Mouse (Mus musculus) liver, postnatal 0 days (tissue): ENCODE measurements around the gene Setd1a.

Experiments used
- CTCF ChIP-seq: sonication (generic); IDR thresholded peaks from 2 replicates; pipeline ENCODE4 v1.5.1; 2016; ENCODE audit warnings: antibody characterized with exemption, low read depth
- EP300 ChIP-seq: IDR thresholded peaks from 2 replicates; pipeline ENCODE4 v1.6.1; 2016; ENCODE audit warnings: antibody characterized with exemption, low read depth, mild to moderate bottlenecking

DNA sequence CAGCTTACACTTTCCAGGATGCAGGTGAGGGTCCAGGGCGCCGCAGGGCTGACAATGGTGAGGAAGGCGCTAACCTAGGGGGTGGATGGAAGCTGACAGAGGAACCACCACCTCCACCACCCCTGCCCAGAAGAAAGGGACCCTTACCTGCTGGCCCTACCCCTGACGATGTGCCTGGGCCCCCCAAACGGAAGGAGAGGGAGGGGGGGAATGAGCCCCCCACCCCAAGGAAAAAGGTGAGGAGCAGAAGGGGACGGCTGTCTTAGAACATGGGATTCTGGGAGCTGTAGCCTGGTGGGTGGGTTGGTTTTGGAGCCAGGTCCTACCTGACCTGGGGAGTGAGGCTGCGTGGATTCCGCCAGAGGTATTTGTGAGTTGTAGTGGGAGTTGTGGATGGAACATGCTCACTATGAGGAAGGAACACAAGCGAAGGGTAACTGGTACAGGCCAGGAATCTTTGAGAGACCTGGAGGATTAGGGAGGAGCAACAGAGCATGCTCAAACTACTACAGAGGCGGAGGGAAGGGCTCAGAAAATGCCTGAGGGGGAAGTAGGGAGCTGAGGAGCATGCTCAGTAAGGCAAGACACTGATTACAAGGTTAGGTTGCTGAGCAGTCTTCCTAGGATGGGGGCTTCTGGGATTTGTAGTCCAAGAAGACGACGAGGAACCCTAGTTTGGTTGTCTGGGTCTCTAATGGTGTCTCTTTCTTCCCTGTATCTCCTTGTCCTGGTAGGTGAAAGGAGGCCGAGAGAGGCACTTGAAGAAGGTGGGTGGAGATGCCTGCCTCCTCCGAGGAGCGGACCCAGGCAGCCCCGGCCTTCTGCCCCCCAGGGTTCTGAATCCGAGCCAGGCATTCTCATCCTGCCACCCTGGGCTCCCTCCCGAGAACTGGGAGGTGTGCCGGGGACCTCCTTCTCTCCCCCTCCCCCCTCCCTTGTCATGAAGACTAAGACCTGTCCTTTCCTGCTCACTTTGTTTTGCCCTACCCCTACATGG is 26.0 kb upstream of the Setd1a start:
- TF ChIP-seq CTCF: no peak
- TF ChIP-seq EP300: no peak
